Mouse (Mus musculus): ENCODE measurements at regions not wholly inside any gene's neighbourhood (a gene's known extent, or its start where the extent isn't known, plus 50 kb on each side); places are given as distances from the start of the nearest gene placed in this dataset.

DNA sequence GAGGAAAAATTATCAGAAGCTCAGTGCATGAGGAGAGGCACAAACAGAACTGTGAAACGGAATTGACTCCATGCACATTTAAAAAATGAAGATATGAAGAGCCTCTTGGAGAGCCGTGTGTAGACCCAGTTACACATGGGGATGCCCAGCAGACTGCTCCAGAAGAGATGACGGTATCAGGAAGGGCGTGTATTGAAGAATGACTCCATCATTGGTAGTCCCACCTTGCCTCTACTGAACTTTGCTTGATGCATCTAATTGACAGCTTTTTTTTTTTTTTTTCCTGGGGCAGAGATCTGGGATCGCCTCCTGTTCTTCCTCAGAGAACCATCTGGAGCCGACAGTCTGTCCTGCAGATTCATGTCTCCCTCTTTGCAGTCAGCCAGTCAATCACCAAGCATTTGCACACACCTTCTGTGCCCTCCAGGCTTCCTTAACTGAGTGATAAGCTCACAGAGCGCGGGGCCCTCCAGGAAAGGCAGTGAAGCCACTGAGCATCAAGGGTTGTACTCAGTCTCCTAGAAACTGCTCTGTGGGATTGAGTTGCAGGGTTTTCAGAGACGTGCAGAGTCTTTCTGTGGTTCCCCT, 57.6 kb upstream of the D1Pas1 start:
- no peak for DNase-seq (ENCODE audit: low spot score)

DNA sequence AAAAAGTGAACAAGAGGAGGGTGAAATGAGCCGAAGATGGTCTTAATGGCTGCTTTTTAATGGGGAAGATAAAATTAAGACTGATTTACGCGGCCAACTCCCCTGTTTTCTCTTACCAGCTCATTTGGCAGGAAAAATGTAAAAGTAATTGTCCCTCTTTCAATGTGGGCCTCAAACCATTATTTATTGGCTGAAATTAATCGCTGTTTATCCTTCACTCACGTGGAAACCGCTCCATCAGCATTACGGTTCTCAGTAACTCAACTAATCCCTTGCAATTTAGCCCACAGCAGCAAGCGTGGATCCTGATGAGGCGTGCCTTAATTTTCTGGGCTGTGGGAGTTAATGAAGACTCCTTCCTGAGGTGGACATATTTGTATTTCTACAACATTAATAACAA, 58.1 kb upstream of the D1Pas1 start:
- DNase-seq (ENCODE audit: low spot score), result no peak

DNA sequence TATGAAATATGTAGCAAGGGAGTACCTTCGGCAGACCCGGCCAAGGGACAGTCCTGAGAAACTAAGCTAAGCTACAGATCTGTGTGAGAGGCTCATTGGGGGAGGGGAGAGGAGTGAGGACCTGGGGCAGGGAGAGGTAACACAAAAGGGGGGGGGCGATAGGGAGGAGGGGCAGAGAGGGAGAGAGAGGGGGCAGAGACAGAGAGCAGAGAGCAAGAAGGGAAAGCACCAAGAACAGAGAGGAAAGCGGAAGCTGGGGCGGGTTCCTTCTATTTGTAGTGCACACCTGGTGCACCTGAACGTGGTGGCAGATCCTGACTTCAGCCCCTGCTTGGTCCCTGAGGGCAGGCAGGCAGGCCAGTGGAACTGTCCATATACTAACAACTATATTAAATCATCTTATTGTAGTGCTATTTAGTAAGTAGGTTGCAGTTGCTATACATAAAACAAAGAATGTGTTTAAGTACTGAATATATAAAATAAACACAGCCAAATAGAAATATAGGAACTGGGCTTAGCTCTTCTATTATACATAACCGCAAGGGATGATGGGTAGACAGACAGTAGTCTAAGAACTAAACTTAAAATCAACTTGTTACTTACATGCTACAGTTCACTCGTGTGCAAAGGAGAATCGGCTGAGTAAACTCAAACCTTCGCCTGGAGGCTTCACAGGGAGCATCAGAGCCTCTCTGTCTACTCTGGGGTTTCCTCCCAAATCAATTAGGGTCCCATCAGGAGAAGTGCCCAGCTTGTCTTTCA, 59.6 kb upstream of the D1Pas1 start:
- no peak for DNase-seq (ENCODE audit: low spot score)

DNA sequence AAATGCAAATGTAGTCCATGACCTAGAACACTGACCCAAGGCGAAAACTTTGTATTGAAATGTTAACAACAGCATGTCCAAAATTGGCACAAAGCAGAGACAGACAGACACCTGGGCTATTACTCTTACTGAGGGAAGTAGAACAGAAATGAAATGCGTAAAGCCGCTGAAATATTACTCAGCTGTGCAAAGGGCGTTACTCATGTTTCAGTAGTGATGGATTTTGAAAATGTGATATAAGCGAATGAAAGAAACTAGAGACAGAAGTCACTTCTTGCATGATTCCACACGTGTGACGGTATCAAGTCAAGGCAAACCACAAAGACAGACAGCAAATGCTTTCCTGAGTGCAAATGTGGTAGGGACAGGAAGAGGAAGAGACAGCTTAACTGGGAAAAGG, 61.3 kb upstream of the D1Pas1 start:
- no peak for DNase-seq (ENCODE audit: low spot score)

DNA sequence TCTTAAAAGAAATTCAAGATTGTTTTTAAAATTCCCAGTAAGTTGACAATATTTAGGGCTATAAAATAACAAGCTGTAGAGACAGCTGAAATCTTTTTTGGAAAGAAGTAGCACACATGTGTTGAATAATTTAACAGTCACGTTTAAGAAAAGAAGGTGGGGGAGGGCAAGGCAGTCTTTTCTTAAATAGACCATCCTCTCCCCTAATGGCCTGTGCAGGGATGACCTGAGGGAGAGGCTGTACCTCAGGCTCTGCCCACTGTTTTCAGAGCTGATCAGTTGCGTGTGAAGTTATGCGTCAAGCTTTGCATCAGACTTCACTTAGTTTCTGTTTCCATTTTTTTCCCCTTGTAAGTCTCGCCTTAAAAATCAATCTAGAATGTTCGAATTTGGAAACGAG, 65.7 kb upstream of the D1Pas1 start:
- no peak for DNase-seq (ENCODE audit: low spot score)

DNA sequence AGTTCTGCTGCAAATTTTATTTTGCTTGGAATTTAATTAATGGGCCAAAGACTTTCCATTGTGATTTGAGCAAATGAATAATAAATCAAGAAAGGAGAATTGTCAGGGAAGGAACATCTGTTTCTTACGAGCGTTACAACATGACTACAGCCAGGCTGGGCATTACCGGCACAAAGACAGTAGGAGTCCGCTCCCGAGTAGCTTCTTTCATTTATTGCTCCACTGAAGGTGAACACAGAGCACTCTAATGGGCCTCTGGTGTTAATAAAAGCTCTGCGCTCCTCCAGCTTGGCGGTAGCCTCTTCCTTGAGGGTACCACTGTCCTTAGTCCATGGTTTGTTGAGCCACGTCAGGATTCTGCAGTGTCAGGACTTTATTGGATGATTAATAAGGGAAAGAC, 69.0 kb upstream of the D1Pas1 start:
- no peak for DNase-seq (ENCODE audit: low spot score)

DNA sequence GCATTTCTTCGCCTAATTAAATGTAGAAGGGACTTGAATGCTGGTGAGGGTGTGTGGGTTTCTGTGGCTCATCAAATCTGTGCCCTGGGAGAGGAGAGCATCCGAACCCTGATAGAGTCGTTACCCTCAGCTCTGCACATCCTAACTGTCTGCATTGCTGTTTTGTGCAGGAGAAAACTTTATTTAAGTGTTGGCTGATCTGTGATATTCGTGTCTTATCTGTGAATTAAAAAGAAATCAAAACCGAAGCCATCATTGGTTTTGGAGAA, 77.7 kb upstream of the D1Pas1 start:
- DNase-seq (ENCODE audit: low spot score), result no peak

DNA sequence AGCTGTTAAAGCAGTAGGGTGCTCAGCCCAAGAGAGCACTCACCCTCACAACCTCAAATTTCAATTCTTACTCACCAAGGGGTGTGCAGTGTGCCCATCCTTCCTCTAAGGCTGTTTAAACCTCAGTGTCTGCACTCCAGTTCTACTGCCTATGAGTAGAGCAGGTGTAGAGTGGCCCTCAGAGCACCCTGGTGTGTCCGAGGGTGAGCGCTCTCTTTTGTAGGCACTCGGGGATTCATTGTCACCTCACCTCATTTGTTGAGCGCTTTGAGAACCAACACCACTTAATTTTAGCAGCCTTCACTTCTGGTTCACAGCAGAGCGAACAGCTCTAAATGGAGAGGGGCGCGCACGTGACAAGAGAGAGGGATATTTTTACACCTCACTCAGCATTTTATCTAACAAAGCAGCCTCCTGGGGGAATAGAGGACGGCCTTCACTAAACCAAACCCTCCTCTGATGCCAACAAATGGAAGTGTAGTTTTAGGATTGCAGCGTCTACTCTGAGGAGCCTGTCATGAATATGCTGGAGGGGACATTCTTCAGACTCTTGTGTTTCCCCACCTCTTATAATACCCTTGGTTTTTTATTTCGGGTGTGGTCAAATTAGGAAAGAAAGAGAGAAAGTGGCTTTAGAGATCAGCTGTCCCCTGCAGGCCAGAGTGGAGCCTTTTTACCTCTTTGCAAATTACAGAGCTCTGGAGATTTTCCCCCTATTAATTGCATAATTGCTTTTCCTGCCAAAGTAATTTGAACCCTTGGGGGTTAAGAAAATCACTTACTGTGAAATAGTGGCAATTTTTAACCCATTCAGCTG, 78.2 kb upstream of the D1Pas1 start:
- no peak for DNase-seq (ENCODE audit: low spot score)

DNA sequence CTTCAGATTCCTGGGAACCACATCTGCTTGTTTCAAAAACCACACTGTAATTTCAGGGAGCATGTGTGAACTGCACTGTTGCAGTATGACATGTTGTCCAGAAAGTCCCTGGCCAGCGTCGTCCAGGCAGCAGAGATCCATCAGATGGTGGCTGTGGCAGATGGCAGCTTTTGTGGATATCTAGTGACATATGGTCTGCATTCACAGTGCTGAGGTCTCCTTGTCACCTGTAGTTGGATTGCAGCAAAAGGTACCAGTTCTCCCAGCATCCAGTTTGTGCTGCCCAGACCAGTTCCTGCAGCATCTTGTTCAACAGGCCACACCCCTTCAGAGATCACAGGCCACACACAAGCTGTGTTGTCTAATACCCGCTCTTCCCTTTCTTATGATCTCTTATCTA, 80.1 kb upstream of the D1Pas1 start:
- DNase-seq (ENCODE audit: low spot score), result no peak

DNA sequence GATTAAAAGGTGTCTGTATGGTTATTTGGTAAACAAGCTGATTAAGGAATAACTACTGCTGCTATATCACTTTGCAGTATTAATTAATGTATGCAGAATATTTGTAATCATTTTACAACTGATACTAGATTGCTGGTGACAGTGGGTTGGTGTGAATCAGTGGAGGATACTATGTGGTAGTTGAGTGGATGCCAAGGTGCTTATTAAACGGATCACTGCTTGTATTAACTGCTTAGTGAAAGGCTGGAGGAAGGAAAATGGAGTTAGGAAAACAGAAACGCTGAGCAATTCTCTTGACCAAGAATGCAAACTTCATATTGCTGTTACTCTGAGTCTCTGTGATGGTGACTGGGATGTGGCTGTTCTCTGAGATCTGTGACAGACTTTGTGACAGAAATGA, 86.8 kb upstream of the D1Pas1 start:
- DNase-seq (ENCODE audit: low spot score), result no peak

DNA sequence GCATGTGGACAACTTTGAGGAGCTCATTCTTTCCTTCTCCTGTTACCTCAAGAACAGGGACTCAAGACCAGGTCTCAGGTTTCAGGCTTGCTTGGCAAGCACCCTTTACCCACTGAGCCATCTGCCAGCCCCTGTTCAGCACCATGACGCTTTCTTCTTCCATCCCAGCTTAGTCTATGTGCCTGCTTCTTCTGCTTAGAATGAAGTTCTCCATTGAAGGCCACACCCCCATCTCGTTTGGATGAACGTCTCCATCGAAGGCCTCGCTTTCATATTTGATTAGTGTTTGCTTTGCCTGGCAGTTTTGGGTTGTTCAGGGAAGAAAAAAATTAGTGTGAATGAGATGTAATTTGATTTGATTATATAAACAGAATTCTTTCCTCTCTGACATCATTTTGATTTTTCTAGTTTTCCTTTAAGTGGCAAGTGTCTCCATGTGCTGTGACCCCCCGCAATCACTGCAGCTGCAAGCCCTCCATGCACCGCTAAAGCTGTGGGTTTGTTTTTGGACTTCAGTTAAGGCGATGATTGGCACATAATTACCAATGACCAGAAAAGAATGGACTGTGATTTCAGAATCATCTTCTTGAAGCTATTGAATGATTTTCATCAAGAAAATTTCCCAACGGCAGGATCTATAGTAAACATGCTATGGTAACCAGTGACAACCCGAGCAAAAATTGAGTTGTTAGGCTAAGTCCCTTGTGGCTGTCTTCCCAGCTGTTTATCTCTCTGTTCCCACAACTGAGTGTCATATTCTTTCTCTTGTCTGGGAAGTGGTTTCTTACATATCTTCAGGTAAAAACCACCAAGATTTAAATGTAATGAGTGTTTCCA, 106.4 kb upstream of the D1Pas1 start:
- no peak for DNase-seq (ENCODE audit: low spot score)

DNA sequence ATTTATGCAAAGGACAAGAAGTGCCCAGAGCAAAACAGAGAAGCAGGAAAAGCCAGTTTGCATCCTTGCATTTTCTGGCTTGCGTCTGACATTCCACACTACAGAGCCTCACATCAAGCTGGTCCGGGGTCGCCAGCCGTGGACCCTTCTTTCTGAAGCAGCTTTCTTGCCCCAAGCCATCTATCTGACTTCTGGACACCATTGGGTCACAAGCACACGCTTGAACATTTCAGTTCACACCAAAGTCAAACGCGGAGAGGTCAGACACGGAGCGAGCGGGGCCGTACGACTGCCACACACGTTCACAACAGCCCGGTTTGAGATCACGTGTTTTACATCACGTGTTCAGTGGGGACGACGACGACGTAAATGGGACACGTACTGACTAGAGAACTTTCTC, 108.9 kb upstream of the D1Pas1 start:
- no peak for DNase-seq (ENCODE audit: low spot score)

DNA sequence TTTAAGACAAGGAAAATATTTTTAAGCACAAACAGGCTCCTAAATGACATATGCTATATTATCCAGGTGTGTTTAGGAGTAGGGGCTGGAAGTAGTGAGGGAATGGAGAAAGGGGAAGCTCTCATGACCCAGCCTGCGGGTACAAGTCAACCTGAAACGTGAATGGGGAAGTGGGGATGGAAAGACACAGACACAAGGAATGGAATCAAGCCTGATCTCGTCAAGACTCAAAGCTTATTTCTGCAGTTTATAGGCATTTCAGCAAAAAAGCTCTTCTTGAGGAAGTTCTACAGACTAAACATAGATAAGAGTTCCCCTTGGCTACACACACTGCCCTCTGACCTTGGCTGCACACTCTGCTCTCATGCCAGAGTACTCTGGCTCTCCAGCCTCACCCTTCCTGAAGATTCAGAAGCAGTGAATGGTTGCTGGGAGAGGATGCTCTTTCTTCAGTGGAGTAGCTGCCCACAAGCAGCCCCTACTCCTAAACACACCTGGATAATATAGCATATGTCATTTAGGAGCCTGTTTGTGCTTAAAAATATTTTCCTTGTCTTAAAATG, 106.4 kb upstream of the Rrp15 start:
- DNase-seq (ENCODE audit: low spot score), result no peak

DNA sequence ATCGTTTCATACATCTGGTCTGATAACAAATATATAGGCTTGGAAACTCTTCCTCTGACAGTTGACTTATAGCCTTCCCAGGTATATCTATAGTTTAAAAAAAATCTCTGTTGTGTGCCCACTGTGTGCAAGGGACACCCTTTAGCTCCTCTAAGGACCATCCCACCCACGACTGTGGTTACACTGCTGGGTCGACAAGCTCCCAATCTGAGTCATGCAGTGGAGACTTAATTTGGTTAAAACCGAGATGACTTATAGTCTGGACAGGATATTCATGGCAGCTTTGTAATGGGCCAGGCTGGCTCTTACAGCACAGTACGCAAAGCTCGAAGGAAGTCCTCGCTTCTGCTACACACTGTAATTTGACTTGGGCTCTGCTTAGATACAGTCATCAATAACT, 96.1 kb upstream of the Rrp15 start:
- DNase-seq (ENCODE audit: low spot score), result no peak

DNA sequence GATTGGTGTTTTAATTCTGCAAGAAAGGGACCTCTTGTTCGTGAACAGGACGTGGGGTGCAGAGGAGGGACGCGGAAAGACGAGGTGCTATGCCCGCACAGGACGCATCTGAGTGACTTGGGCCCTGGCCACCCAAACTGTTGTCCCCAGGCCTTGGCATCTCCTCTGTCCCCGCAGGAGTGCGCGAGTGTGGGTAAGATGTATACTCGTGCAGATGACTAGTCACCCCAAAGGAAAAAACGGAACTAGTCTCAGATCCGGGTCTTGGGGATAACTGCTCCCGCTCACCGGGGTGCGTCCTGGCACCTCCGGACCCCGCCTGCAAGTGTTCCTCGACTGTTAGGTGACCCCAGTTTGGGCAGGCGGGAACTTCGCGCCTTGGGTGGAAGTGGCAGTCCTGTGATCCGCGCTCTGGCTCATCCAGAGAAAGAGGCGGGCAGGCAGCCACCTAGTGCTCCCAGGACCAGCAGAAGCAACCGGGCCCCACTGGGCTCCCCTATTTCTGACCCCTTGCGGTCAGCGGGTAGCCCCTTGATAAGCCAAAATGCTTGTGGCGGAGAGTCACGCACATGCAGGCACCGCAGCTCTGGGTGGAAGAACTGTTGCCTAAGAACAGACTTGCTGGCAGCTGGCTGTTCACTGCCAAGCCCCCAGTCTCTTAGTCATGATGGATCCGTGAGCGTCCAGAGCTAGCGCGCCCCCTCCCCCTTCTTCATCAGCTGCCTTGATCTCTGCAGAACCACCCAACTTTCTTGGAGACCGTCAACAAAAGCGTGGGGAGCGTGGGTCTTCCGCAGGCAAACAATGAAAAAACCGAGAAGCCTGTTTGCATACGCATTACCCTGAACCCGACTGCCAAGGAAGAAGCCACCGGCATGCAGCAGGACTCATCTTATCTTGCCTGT, 85.0 kb upstream of the Rrp15 start:
- DNase-seq (ENCODE audit: low spot score), result no peak

DNA sequence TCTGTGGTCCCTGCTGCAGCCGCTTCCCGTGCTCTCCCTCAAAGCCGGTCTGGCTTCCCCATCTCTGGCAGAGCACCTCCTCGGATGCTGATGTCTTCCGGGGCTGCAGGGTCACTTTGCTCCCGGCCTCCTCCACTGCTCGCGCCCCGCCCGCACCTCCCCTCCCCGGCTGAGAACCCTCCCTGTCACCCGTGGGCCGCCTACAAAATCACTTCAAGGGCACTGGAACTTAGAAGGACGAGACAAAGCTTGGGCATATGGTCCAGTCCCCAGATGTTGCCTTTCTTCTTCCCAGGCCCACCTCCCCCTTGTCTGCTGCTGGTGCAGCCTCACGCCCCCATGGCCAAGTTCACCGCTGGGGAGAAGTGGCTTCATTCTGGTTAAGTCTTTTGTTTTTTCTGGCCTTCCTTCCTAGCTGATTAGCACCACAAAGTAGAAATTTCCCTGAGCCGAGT, 84.3 kb upstream of the Rrp15 start:
- DNase-seq (ENCODE audit: low spot score), result no peak

DNA sequence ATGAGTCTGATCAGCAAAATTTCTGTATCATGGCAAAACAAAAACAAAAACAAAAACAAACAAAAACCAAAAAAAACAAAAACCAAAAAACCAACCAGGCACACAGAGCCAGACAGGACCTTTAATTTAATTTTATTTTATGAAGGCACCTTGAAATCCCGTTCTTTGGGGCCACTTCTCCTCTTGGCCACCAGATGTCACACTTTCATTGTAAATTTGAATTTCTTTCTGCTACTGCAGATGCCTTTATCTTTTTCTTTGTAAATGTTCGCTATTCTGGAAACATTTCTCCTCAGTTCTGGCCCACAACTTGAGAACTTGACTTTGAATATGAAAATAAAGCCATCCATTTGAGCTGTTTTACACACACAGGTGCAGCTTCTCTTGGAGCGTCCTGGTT, 78.6 kb upstream of the Rrp15 start:
- peak; percentile 53 for DNase-seq (ENCODE audit: low spot score)

DNA sequence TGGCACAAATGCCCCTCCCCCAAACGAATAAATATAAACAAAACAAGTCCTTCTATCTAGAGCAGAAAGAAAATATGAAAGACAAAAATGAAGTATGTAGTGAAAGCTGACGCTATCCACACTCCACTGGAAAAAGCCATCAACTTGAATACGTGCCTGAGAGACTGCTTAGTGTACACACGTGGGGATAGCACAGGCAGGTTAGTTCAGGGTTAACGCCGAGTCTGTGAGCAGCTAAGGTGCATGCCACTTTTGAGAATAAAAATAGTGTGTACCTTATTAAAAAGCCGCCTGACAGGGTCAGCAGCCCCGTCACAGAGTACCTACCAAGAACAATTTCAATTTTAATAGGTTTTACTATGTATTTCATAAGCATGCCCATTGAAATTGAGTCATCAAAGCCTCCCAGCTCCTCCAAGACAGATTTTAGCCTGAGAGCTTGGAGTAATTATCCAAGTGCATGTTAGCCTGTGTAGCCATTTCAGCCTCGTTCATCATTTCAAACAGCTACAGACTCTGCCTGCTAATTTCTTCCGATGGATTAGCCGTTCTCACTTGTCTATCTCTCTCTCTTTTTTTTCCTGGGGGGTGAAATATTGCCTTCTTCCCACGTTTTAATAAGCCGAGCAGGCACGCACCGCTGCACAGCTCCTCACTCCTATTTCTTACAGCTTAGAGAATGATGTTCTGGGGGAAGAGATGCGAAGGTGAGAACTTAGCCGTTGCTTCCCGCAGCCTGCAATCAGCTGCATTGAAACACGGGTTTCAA, 59.2 kb upstream of the Rrp15 start:
- no peak for DNase-seq (ENCODE audit: low spot score)

DNA sequence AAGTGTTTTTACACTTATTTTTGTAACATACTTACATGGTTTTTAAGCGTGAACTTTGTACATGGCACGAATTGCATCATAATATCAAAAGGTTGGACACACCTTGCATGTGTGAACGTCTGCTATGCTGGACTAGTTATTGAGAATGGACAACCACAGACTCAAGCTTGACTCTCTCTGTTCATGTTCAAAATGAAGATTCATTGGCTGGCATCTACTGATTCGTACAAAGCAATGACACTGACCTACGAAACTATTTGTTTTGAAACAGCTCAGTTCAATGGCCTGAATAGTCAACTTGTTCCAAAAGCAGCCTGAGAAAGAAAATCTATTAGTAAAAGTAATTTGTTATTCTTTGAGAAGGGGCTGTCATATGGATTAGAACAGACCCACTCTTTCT, 55.3 kb upstream of the Rrp15 start:
- DNase-seq (ENCODE audit: low spot score), result no peak

All from MN1 (cell line).